Mouse (Mus musculus): Measurements from ENCODE around the gene Dus2.

Gene Dus2

DNA sequence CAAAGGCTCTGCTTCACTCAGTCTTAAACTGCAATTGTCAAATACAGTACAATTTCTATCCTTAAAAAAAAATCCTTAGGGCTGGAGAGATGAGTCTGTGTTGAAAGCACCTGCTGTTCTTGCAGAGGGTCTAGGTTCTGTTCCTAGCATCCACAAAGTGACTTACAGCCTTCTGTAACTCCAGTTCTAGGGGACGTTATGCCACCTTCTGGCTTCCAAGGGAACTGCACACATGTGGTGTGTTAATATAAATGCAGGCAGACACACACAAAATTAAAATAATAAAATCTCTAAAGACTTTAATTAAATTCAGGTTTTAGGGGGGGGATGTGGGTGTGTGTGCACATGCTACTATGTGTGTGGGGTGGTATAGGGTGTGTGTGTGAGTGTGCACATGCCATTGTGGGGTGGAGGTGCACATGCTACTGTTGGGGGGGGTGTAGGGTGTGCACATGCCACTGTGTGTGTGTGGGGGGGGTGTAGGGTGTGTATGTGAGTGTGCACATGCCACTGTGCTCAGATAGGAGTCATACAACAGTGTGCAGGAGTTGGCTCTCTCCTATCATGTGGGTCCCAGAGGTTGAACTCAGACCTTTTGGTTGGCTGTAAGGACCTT lies 86.4 kb downstream of the Dus2 start:
- no peak for DNase-seq (ENCODE audit: low spot score)

DNA sequence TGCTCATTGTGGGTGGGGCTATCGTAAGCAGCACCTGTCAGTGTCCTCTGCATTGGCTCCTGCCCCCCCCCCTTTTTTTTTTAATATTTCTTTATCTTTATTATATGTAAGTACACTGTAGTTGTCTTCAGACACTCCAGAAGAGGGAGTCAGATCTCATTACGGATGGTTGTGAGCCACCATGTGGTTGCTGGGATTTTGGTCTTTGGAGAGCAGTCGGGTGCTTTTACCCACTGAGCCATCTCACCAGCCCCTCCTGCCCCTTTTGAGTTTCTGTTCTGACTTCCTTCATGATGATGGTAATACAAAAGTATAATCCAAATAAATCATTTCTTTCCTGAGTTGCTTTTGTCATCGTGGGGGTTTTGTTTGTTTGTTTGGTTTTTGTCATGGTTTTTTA lies 111.2 kb downstream of the Dus2 start:
- DNase-seq (ENCODE audit: low spot score), result no peak
